Mouse (Mus musculus): ENCODE measurements at regions not wholly inside any gene's neighbourhood (a gene's known extent, or its start where the extent isn't known, plus 50 kb on each side); places are given as distances from the start of the nearest gene placed in this dataset.

DNA sequence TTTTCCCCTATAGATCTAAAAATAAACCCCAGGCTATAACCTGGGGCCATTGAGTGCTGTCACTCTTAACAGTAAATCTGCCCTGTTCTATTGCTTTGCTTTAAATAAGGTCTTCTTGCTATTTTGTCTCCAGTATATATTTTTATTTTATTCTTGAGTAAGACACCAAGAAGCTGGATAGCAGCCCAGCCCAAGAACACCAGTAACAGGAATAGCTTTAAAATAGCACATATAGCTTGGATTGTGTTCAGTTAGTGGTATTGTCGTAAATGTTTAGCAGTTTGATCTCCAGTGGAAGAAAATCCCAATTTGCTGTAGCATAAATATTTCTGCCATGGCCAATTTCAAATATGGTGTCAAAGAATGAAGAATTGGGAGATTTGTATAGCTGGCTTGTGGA lies 49.8 kb upstream of the Tle1 start:
- H3K9me3 ChIP-seq = no peaks in the 10 kb centered on the region
- no peaks in the 10 kb centered on the region for H3K36me3 ChIP-seq (replicated peaks; ENCODE audit: low read length)
- TF ChIP-seq GATA1 (IDR thresholded peaks at IDR 0.05; ENCODE audit: borderline replicate concordance, low read length) (no peak), FLI1 (IDR thresholded peaks at IDR 0.05; ENCODE audit: low read length) (no peak)
- H3K27me3 ChIP-seq (replicated peaks) = no peaks in the 10 kb centered on the region
- H3K4me1 ChIP-seq = no peaks in the 10 kb centered on the region
- H3K4me3 ChIP-seq (replicated peaks) = no peak overlapping the region
